Mouse (Mus musculus): ENCODE measurements at regions not wholly inside any gene's neighbourhood (a gene's known extent, or its start where the extent isn't known, plus 50 kb on each side); places are given as distances from the start of the nearest gene placed in this dataset.
"Not testable (repeated sequence)": the region's sequence is repeated elsewhere in the genome, so short reads cannot be mapped to it uniquely, and the experiment has no call there.

DNA sequence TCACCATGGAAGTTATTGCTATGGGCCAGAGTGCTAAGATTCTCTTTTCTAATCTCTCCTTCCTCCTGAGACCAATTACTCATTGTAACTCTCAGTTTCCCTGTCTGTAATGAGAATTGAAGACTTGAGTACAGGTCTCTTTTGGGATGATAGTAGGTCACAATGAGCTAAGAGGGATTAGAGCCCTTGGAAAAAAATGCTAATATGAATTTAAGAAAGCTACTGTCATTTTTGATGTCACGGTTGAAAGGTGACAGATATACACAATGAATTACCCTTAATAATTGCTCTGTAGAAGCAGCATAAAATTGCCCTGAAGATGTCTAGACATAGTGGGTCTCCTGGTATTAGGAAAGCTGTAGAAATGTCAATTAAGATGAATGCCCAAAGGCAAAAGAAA is 178.2 kb downstream of the Kcna4 start:
- DNase-seq (ENCODE audit: low read depth, low spot score), result no peak
- H3K27me3 ChIP-seq, result no peaks in the 10 kb centered on the region
- no peak for TF ChIP-seq CTCF (IDR thresholded peaks at IDR 0.05)
- ChIA-PET POLR2A (no interaction called here), CTCF (interaction anchor here (0.7 to 1.1 kb wide), 2 partner anchors 33 to 39 kb away, joined by 3 read pairs; no protein-coding TSS in a partner anchor)
- in situ Hi-C loops (cut with MboI; ENCODE audit: low pct_unique_long_range_greater_than_20kb), result no loop called here
- no peak for ATAC-seq

DNA sequence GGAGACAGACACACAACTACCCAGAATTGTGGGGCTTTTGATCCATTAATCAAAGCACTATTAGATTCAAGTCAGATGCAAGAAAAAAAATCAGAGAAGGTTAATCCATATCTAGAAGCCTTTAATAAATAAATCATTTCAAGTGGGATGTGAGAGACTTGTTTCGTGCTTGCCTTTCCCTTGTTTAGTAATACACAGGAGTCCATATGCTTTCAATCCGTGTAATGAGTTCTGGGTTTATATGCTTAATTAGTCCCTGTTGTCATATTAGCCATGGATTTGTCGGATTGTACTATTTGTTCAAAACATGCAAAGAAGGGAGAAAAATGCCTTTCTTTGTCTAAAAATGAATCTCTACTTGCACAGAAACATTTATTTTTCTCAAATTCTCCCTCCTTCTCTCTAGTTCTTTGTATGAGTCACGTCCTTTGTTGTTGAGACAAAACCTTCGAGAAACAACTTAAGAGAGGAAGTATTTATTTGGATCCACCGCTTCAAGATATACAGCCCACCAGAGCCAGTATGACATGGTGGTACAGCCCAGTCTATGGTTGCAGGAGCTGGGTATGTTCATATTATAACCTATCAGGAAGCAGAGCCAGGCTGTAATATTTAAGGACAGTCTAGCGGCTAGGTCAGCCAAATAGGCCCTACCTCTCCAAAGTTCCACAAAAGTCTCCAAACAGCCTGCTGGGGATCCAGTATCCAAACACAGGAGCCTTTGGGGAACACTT is 213.4 kb downstream of the Kcna4 start:
- H3K27me3 ChIP-seq, result no peaks in the 10 kb centered on the region
- ATAC-seq, result no peak
- no peak for TF ChIP-seq CTCF (IDR thresholded peaks at IDR 0.05)
- DNase-seq (ENCODE audit: low read depth, low spot score), result no peak
- in situ Hi-C loops (cut with MboI; ENCODE audit: low pct_unique_long_range_greater_than_20kb), result no loop called here
- ChIA-PET POLR2A (no interaction called here), CTCF (no interaction called here)

DNA sequence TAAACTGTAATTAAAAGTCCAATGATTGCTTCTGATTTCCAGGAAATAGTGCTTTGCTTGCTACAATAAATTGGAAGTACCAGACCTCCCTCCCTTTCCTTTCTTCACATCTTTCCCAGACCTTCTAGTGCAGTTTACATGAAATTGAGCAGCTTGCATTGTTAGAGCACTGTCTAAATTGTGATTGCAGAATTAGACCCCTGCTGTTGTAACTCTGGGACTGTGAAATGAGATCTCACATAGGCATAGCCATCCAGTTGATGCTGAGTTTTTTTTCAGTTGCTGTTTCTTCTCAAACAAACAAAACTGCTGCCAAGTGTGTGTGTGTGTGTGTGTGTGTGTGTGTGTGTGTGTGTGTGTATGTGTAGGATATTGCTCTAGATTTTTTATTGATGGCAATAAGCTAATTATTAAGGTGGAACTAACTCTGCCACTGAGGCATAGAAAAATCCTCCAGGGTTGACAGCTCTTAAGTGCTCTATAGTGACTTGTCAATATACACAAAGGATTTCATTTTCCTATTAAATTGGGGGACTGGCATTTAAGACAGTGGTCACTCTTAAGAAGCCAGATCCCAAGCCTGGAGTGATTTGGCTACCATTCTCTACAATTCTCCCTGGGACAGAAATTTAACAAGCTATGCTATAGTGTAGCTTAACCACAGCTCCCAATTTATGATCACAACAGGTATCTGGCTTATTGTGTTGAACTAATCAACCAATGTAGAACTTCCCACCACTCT is 217.2 kb downstream of the Kcna4 start:
- POLR2A ChIA-PET, result no interaction called here
- CTCF ChIA-PET, result no interaction called here
- ATAC-seq (no peak), DNase-seq (ENCODE audit: low read depth, low spot score) (no peak)
- in situ Hi-C loops (cut with MboI; ENCODE audit: low pct_unique_long_range_greater_than_20kb), result no loop called here
- no peak for TF ChIP-seq CTCF (IDR thresholded peaks at IDR 0.05)
- no peaks in the 10 kb centered on the region for H3K27me3 ChIP-seq

DNA sequence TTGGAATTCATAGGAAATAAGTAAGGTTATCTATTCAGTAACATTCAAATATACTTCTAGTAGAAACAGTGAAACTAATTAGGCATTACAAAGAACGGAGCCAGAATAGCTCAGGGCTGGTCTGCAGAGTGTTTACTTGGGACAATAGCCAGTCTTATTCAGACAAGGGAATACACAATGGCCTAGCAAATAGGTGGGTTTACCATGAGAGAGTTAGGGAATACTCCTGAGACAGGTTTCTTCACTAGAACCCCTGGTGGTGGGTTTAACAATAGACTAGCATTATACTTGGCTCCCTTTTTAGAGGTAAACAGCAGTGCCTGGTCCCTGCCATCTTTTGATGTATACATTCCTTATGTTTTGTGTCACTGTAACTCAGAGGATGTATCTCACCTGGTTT is 225.0 kb downstream of the Kcna4 start:
- in situ Hi-C loops (cut with MboI; ENCODE audit: low pct_unique_long_range_greater_than_20kb); POLR2A ChIA-PET; H3K27me3 ChIP-seq; ATAC-seq; DNase-seq (ENCODE audit: low read depth, low spot score); CTCF ChIA-PET: not testable (repeated sequence)

DNA sequence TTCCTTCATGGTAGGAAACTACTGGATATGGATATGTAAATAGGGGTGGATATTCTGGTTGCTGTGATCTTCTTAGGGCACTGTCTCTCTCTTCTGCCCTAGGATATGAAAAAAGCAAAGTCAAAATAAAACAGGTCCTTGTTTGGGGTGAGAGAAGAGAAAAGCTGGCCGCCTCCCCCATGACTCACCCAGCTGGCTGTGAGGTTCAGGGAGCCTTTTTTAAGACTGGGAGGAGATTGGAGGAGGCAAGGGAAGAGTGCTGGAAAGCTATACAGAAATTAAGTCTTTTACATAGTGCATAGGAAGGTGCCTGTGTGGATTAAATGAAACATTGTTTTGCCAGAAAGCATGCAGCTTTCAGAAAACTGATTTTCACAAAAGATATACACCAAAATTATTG is 227.7 kb downstream of the Kcna4 start:
- CTCF ChIA-PET, result no interaction called here
- DNase-seq (ENCODE audit: low read depth, low spot score) (no peak), ATAC-seq (no peak)
- in situ Hi-C loops (cut with MboI; ENCODE audit: low pct_unique_long_range_greater_than_20kb), result no loop called here
- POLR2A ChIA-PET, result no interaction called here
- no peak for TF ChIP-seq CTCF (IDR thresholded peaks at IDR 0.05)
- H3K27me3 ChIP-seq, result no peaks in the 10 kb centered on the region

DNA sequence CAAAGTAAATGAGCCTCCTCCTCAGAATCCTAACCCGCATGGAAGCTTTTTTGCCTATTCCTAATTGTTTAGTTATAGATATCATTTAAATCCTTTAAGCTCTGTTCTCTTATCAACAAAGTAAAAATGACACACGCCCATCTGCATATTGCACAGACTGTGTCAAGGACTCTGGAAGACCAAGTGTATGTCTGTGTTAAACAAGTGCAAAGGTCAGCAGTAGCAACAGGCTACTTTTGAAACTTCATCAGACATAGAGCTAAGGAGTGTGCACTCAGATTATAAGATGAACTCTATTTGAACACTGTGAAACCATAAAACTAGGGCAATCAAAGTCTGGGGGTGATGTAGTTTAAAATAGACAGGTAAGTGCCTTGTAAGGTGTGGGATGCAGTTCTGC is 228.3 kb downstream of the Kcna4 start:
- CTCF ChIA-PET, result no interaction called here
- ATAC-seq, result no peak
- TF ChIP-seq CTCF (IDR thresholded peaks at IDR 0.05), result no peak
- no peak for DNase-seq (ENCODE audit: low read depth, low spot score)
- in situ Hi-C loops (cut with MboI; ENCODE audit: low pct_unique_long_range_greater_than_20kb), result no loop called here
- POLR2A ChIA-PET, result no interaction called here
- H3K27me3 ChIP-seq, result no peaks in the 10 kb centered on the region

DNA sequence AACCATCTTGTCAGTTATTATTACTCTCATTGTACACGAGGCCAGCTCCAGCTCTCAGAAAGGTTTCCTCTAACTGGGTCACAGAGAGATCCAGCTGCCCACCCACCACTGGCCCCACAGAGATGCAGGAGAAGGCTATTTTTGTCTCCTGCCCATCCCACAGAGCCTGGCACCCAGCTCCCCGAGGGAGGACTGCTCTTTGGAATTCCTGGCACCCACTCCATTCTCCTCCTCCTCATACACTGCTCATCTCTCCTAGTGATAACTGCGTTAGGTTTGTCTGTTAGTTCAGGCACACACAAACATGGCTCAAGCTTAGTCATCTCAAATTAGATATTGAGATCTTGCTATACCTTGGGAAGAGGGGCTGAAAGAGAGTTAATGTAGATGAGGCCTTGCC is 228.9 kb downstream of the Kcna4 start:
- ChIA-PET CTCF (no interaction called here), POLR2A (no interaction called here)
- H3K27me3 ChIP-seq, result no peaks in the 10 kb centered on the region
- in situ Hi-C loops (cut with MboI; ENCODE audit: low pct_unique_long_range_greater_than_20kb), result no loop called here
- DNase-seq (ENCODE audit: low read depth, low spot score) (no peak), ATAC-seq (no peak)
- TF ChIP-seq CTCF (IDR thresholded peaks at IDR 0.05), result no peak

DNA sequence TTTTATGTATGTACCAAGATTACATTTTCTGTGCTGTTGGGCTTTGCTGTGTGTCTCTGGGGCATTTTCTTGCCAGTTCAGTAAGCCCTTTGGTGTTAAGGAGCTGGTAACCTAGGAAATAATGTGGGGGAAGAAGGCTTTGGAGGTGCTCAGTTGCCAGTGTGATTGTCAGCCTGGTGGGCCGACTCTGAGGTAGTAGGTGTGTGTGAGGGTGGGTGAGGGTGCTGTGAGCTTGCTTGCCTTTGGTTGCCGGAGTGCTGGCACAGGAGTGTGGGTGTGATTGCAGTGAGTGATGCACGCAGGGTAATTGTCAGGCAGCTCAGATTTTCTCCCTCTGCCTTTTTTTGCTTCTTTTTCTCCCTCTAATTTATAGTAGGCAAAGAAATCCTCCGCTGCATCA is 229.3 kb downstream of the Kcna4 start:
- DNase-seq (ENCODE audit: low read depth, low spot score) (no peak), ATAC-seq (no peak)
- no peak for TF ChIP-seq CTCF (IDR thresholded peaks at IDR 0.05)
- POLR2A ChIA-PET, result no interaction called here
- in situ Hi-C loops (cut with MboI; ENCODE audit: low pct_unique_long_range_greater_than_20kb), result no loop called here
- CTCF ChIA-PET, result no interaction called here
- H3K27me3 ChIP-seq, result no peaks in the 10 kb centered on the region

DNA sequence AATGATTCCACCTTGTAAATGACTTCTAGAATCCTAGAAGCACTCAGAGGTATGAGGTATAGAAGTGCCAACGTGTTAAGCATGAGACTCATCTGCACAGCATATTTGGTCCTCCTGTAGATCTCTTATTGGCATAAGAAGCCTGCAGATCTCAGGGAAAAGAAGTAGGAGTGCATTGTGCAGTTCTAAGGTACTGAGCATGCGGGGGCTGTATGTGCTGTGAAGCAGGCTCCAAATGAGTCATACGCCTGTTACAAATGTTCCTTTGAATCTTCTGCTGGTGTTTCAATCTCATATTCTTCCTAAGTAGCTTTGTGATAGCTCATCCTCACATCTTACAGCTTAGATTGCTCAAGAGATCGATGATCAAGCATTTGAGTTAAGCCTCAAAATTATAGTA is 252.7 kb downstream of the Kcna4 start:
- no peaks in the 10 kb centered on the region for H3K27me3 ChIP-seq
- CTCF ChIA-PET, result interaction anchor here (2.1 kb wide), 1 partner anchor 21 kb away, joined by 4 read pairs; no protein-coding TSS in a partner anchor
- POLR2A ChIA-PET, result no interaction called here
- no peak for TF ChIP-seq CTCF (IDR thresholded peaks at IDR 0.05)
- ATAC-seq (no peak), DNase-seq (ENCODE audit: low read depth, low spot score) (no peak)
- in situ Hi-C loops (cut with MboI; ENCODE audit: low pct_unique_long_range_greater_than_20kb), result no loop called here

DNA sequence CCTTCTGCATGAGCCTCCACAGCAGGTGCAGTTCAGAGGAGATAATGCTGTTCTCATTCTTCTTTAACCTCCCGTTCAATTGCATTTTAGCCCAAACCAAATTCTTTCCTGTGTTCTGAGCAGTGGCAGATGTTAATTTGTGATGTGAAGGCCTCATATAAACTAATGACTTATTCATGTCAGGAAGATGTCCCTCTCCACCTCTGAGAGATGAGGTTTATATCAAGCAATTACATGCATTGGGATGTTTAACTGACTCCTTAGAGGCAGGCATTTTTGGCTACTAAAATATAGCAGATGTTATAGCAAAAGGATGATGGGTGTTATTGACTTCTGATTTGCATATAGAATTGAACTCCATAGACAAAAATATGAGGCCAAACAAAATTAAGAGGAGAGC is 262.1 kb downstream of the Kcna4 start:
- ATAC-seq (no peak), DNase-seq (ENCODE audit: low read depth, low spot score) (no peak)
- TF ChIP-seq CTCF (IDR thresholded peaks at IDR 0.05), result no peak
- no peaks in the 10 kb centered on the region for H3K27me3 ChIP-seq
- ChIA-PET POLR2A (no interaction called here), CTCF (no interaction called here)
- in situ Hi-C loops (cut with MboI; ENCODE audit: low pct_unique_long_range_greater_than_20kb), result no loop called here

DNA sequence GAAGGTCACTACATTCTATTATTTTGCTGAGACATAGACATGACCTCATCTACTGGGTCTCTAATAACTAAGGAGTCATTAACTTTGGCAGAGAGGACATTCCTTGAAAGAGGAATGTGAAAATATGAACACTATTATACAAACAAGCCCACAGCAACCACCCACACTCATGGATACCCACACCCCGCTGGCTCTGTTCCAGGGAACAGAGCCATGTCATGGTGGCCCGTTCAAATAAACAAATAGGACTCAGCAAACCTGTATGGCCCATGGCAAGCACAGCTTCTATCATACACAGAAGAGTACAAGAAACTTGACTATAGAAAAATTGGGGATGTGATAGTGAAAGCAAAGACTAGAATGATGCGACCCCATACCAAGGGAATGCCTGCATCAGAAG is 265.8 kb downstream of the Kcna4 start:
- no peak for TF ChIP-seq CTCF (IDR thresholded peaks at IDR 0.05)
- ChIA-PET POLR2A (no interaction called here), CTCF (no interaction called here)
- ATAC-seq (no peak), DNase-seq (ENCODE audit: low read depth, low spot score) (no peak)
- no peaks in the 10 kb centered on the region for H3K27me3 ChIP-seq
- in situ Hi-C loops (cut with MboI; ENCODE audit: low pct_unique_long_range_greater_than_20kb), result no loop called here

DNA sequence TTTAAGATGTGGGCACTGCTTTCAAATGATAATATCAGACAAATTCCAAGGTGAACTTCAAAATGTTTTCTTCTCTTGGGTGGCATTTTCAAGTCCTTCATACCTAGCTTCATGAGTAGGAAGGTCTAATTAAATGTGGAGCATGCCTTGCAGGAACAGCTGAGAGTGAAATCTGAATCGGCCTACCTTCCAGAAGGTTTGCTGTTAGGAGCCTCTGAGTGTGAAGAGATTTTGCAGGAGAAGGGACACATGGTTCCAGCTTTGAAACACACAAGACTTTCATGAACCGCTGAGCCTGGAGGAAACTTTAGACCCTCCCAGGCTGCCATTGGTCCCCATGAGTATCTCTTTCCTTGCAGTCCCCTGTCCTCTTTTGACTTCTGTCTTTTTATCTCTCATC is 279.2 kb downstream of the Kcna4 start:
- in situ Hi-C loops (cut with MboI; ENCODE audit: low pct_unique_long_range_greater_than_20kb), result no loop called here
- DNase-seq (ENCODE audit: low read depth, low spot score) (no peak), ATAC-seq (no peak)
- ChIA-PET POLR2A (no interaction called here), CTCF (interaction anchor here (0.9 kb wide), 1 partner anchor 22 kb away, joined by 3 read pairs; no protein-coding TSS in a partner anchor)
- no peak for TF ChIP-seq CTCF (IDR thresholded peaks at IDR 0.05)
- H3K27me3 ChIP-seq, result no peaks in the 10 kb centered on the region

Data from Patski (cell line).